Mouse (Mus musculus) left cerebral cortex, adult 8-10 months (tissue): ENCODE results near the gene Gtf3c3. TPM values are rescaled to one million over a fixed set of nuclear protein-coding genes. Genes with fewer than 3 reads are reported as not detected.
A peak's percentile ranks its signal among the peaks of the same experiment; 100 is the strongest.

ENCODE experiments used
- DNase-seq, 2 experiments: peaks; one replicate each; pipeline ENCODE4 v3.0.0; 2022; ENCODE audit warnings: low spot score in 2 of 2
- total RNA-seq, 4 experiments: library from RNA; stranded (reverse); gene quantifications; 2 replicates each; pipeline ENCODE4 v1.2.4; 2022

Gtf3c3 gene
- 10 to 100 TPM; 26.7 to 31.5 (median 28.4) TPM for total RNA-seq

- DNase-seq, result peak; percentile 55 to 71
Observed at GRCm38 (mm10) chr1:54438340-54439079, at the start of gene Gtf3c3. Gene Gtf3c3 (minus strand): TSS chr1:54438971.

- DNase-seq, result no peak
Observed at GRCm38 (mm10) chr1:54484744-54485420, 46.1 kb upstream of the Gtf3c3 start.

- DNase-seq, result no peak
Observed at GRCm38 (mm10) chr1:54480491-54480890, 41.7 kb upstream of the Gtf3c3 start.

- peak in 1 of 2 experiments; percentile 29 for DNase-seq
Observed at GRCm38 (mm10) chr1:54468662-54469061, 29.9 kb upstream of the Gtf3c3 start.

- DNase-seq, result peak in 1 of 2 experiments; percentile 61
Observed at GRCm38 (mm10) chr1:54467366-54467765, 28.6 kb upstream of the Gtf3c3 start.

GRCm38 (mm10) chr1:54452116-54452515 is 13.3 kb upstream of the Gtf3c3 start:
- DNase-seq, result no peak

- no peak for DNase-seq
Observed at GRCm38 (mm10) chr1:54448833-54449232, 10.1 kb upstream of the Gtf3c3 start.

GRCm38 (mm10) chr1:54443641-54444040 is 4.9 kb upstream of the Gtf3c3 start:
- no peak for DNase-seq

GRCm38 (mm10) chr1:54439080-54439476 is 307 bp upstream of the Gtf3c3 start:
- DNase-seq, result no peak

GRCm38 (mm10) chr1:54422195-54422750 is 16.5 kb downstream of the Gtf3c3 start:
- DNase-seq, result no peak

GRCm38 (mm10) chr1:54421670-54422069 is 17.1 kb downstream of the Gtf3c3 start:
- no peak for DNase-seq

GRCm38 (mm10) chr1:54402736-54403135 is 36.0 kb downstream of the Gtf3c3 start:
- no peak for DNase-seq

GRCm38 (mm10) chr1:54384221-54384620 is 54.5 kb downstream of the Gtf3c3 start:
- no peak for DNase-seq

- peak in 1 of 2 experiments; percentile 7 for DNase-seq
Observed at GRCm38 (mm10) chr1:54380978-54381914, 57.5 kb downstream of the Gtf3c3 start.

- DNase-seq, result no peak
Observed at GRCm38 (mm10) chr1:54377506-54378051, 61.2 kb downstream of the Gtf3c3 start.

GRCm38 (mm10) chr1:54356566-54356965 is 82.2 kb downstream of the Gtf3c3 start:
- no peak for DNase-seq

GRCm38 (mm10) chr1:54355485-54355884 is 83.3 kb downstream of the Gtf3c3 start:
- no peak for DNase-seq

GRCm38 (mm10) chr1:54354786-54355185 is 84.0 kb downstream of the Gtf3c3 start:
- no peak for DNase-seq
